Mouse (Mus musculus) stomach, postnatal 0 days (tissue): ENCODE measurements at regions not wholly inside any gene's neighbourhood (a gene's known extent, or its start where the extent isn't known, plus 50 kb on each side); places are given as distances from the start of the nearest gene placed in this dataset.

Experiments
- ATAC-seq: fragments of 200-750 bp; cut with Nextera tagmentation; 2 replicates; pipeline ENCODE4 v1.8.0; 2017; ENCODE audit not compliant: low FRiP score, low TSS enrichment
- DNase-seq: peaks from one replicate; pipeline ENCODE4 v3.0.0-alpha.2; 2016; ENCODE audit warnings: low spot score
- H3K27ac ChIP-seq: fragments of 300-500 bp; sonication (generic); replicated peaks from 2 replicates; pipeline ENCODE4 v1.5.1; 2014; ENCODE audit warnings: mild to moderate bottlenecking, control low read depth
- H3K27me3 ChIP-seq: fragments of 300-500 bp; sonication (generic); 2 replicates; pipeline ENCODE4 v1.6.1; 2014; ENCODE audit warnings: low read length; ENCODE audit not compliant: control insufficient read depth, insufficient read depth
- H3K36me3 ChIP-seq: fragments of 300-500 bp; sonication (generic); 2 replicates; pipeline ENCODE4 v1.6.1; 2014; ENCODE audit warnings: low read length, mixed read lengths; ENCODE audit not compliant: control insufficient read depth, insufficient read depth
- H3K4me1 ChIP-seq: fragments of 300-500 bp; sonication (generic); replicated peaks from 2 replicates; pipeline ENCODE4 v1.6.1; 2014; ENCODE audit warnings: antibody characterized with exemption; ENCODE audit not compliant: control insufficient read depth, insufficient read depth
- H3K4me2 ChIP-seq: fragments of 300-500 bp; sonication (generic); replicated peaks from 2 replicates; pipeline ENCODE4 v1.6.1; 2014; ENCODE audit warnings: low read depth, mild to moderate bottlenecking, control low read depth, moderate library complexity
- H3K4me3 ChIP-seq: fragments of 300-500 bp; sonication (generic); 2 replicates; pipeline ENCODE4 v1.5.1; 2014; ENCODE audit warnings: low read depth, low read length, control low read depth
- H3K9ac ChIP-seq: fragments of 300-500 bp; sonication (generic); 2 replicates; pipeline ENCODE4 v1.6.1; 2014; ENCODE audit warnings: mild to moderate bottlenecking, low read length, control low read depth, mixed read lengths
- H3K9me3 ChIP-seq: fragments of 300-500 bp; sonication (generic); 2 replicates; pipeline ENCODE4 v1.6.1; 2016; ENCODE audit warnings: low read length; ENCODE audit not compliant: control insufficient read depth
- CTCF ChIP-seq: IDR thresholded peaks from 2 replicates; pipeline ENCODE4 v1.5.1; 2016; ENCODE audit warnings: antibody characterized with exemption, low read depth, mild to moderate bottlenecking, moderate library complexity
- EP300 ChIP-seq: optimal IDR thresholded peaks from 2 replicates; pipeline ENCODE3; 2016; ENCODE audit warnings: antibody characterized with exemption
- WGBS: fragments of 180-500 bp; shearing (Covaris S2); extraction: QIAGEN DNeasy Blood & Tissue Kit; methylation state at CpG from one replicate; pipeline ENCODE4 v1.1.7; 2014; 5-methylcytosine and 5-hydroxymethylcytosine counted together

- no peak overlapping the region for H3K27ac ChIP-seq
- no peaks in the 10 kb centered on the region for H3K9me3 ChIP-seq
- ATAC-seq (no peak), DNase-seq (no peak)
- H3K4me1 ChIP-seq = no peaks in the 10 kb centered on the region
- H3K36me3 ChIP-seq = no peaks in the 10 kb centered on the region
- no peak for TF ChIP-seq CTCF
- TF ChIP-seq EP300 = no peak
- H3K4me2 ChIP-seq = no peak overlapping the region
- H3K4me3 ChIP-seq = no peak overlapping the region
- H3K9ac ChIP-seq = no peak overlapping the region
- no peaks in the 10 kb centered on the region for H3K27me3 ChIP-seq
- 88% methylated on average over 5 of the region's 5 CpGs for WGBS
Observed at GRCm38 (mm10) chr7:138492261-138492660, 94.7 kb upstream of the Tcerg1l start.

GRCm38 (mm10) chr7:138489471-138489870 is 91.9 kb upstream of the Tcerg1l start:
- Histone ChIP-seq H3K27me3 (no peaks in the 10 kb centered on the region), H3K4me1 (no peaks in the 10 kb centered on the region), H3K36me3 (no peaks in the 10 kb centered on the region), H3K27ac (no peak overlapping the region), H3K9ac (no peak overlapping the region), H3K4me2 (no peak overlapping the region), H3K9me3 (no peaks in the 10 kb centered on the region), H3K4me3 (no peak overlapping the region)
- 74% methylated on average over 2 of the region's 2 CpGs for WGBS
- no peak for ATAC-seq
- DNase-seq = no peak
- no peak for TF ChIP-seq CTCF
- no peak for TF ChIP-seq EP300

GRCm38 (mm10) chr7:138488201-138488720 is 90.7 kb upstream of the Tcerg1l start:
- DNase-seq = no peak
- H3K9ac ChIP-seq = no peak overlapping the region
- WGBS = 79% methylated on average over 3 of the region's 3 CpGs
- H3K4me2 ChIP-seq = no peak overlapping the region
- no peaks in the 10 kb centered on the region for H3K27me3 ChIP-seq
- H3K4me1 ChIP-seq = no peaks in the 10 kb centered on the region
- no peak for ATAC-seq
- no peak overlapping the region for H3K4me3 ChIP-seq
- no peaks in the 10 kb centered on the region for H3K9me3 ChIP-seq
- no peak overlapping the region for H3K27ac ChIP-seq
- TF ChIP-seq EP300 (no peak), CTCF (no peak)
- no peaks in the 10 kb centered on the region for H3K36me3 ChIP-seq

GRCm38 (mm10) chr7:138472891-138473455 is 75.4 kb upstream of the Tcerg1l start:
- Histone ChIP-seq H3K27me3 (no peaks in the 10 kb centered on the region), H3K4me2 (no peak overlapping the region), H3K9ac (no peak overlapping the region), H3K4me1 (no peaks in the 10 kb centered on the region), H3K4me3 (no peak overlapping the region), H3K27ac (no peak overlapping the region), H3K36me3 (no peaks in the 10 kb centered on the region), H3K9me3 (no peaks in the 10 kb centered on the region)
- DNase-seq (no peak), ATAC-seq (no peak)
- TF ChIP-seq CTCF (no peak), EP300 (no peak)
- WGBS = 49% methylated on average over 2 of the region's 2 CpGs

GRCm38 (mm10) chr7:138472371-138472770 is 74.8 kb upstream of the Tcerg1l start:
- DNase-seq (no peak), ATAC-seq (no peak)
- Histone ChIP-seq H3K27me3 (no peaks in the 10 kb centered on the region), H3K9ac (no peak overlapping the region), H3K4me1 (no peaks in the 10 kb centered on the region), H3K27ac (no peak overlapping the region), H3K9me3 (no peaks in the 10 kb centered on the region), H3K4me3 (no peak overlapping the region), H3K36me3 (no peaks in the 10 kb centered on the region), H3K4me2 (no peak overlapping the region)
- 78% methylated on average over 5 of the region's 5 CpGs for WGBS
- no peak for TF ChIP-seq CTCF
- TF ChIP-seq EP300 = no peak

- TF ChIP-seq CTCF (no peak), EP300 (no peak)
- 70% methylated on average over 4 of the region's 4 CpGs for WGBS
Observed at GRCm38 (mm10) chr7:138469211-138469610, 71.7 kb upstream of the Tcerg1l start.

More at GRCm38 (mm10) chr7:138469211-138469610, 71.7 kb upstream of the Tcerg1l start:
- no peaks in the 10 kb centered on the region for H3K27me3 ChIP-seq
- no peak overlapping the region for H3K27ac ChIP-seq
- no peak for DNase-seq
- H3K4me1 ChIP-seq = no peaks in the 10 kb centered on the region
- no peak for ATAC-seq
- H3K9ac ChIP-seq = no peak overlapping the region
- no peaks in the 10 kb centered on the region for H3K36me3 ChIP-seq
- no peaks in the 10 kb centered on the region for H3K9me3 ChIP-seq
- no peak overlapping the region for H3K4me2 ChIP-seq
- no peak overlapping the region for H3K4me3 ChIP-seq
